Mouse (Mus musculus): ENCODE data around the gene Strn.

Gene Strn

DNA sequence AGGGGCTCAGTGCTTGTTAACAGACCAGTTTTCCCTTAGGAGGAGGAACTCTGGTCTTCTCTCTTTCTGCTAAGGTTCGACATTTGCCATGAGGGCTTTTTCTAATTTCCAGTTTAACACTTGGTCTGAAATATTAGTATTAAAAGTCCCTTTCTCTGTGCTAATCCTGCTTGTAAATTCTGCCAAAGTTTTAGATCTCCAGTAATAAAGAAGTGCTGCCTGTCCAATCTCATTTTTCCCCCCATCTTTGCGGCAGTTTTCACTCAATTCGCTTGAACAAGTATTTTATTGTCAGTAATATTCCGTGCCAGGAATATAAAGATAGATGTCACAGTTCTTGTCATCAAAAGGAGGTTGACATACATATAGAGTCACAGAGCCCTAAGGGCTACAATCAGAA is at the start of gene Strn:
Strn (minus strand) TSS at position 101 of the 400 bp plus-strand sequence.
- DNase-seq (ENCODE audit: extremely low spot score) = no peak

GRCm38 (mm10) chr17:78778765-78779164 is 41.8 kb upstream of the Strn start:
- DNase-seq (ENCODE audit: extremely low spot score) = no peak

GRCm38 (mm10) chr17:78772317-78772716 is 35.3 kb upstream of the Strn start:
- DNase-seq (ENCODE audit: extremely low spot score) = no peak

GRCm38 (mm10) chr17:78770932-78771331 is 33.9 kb upstream of the Strn start:
- DNase-seq (ENCODE audit: extremely low spot score) = no peak

DNA sequence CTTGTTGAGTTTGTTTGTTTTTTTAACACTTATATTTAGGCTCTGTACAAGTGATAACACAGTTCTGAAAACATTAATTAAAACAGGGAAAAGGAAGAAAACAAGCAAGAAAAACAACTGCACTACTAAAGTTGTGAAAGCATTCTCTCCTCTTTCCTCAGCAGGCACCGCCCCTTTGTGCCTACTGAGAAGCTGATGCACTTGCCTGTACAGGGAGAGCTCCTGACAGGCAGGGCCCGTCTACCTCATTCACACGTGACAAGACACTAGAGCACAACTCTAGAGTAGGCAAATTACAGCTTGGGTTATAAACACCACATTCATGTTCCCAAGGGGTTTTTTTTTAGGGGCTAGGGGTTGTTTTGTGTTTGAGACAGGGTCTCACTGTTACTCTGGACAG is 32.3 kb upstream of the Strn start:
- DNase-seq (ENCODE audit: extremely low spot score) = no peak

- no peak for DNase-seq (ENCODE audit: extremely low spot score)
Measured at GRCm38 (mm10) chr17:78768937-78769336, 31.9 kb upstream of the Strn start.

DNA sequence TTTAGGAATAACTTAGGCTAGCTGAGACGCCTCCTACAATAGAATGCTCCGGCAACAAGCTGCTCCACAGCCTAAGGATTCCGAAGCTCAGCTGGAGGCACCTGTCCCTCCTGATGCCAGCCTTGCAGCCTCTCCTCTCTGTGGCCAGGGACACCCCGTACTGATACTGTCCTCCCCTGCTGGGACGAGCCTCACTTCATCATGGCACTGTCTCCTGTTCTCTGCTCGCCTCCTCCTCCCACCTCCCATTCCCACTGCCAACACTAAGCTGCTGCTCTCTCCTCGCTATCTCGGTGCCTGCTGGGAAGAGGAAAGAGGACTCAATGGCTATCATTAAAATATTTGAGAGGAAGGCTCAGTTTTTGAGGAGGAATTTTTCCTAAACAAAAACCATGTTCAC is 30.6 kb upstream of the Strn start:
- no peak for DNase-seq (ENCODE audit: extremely low spot score)

DNA sequence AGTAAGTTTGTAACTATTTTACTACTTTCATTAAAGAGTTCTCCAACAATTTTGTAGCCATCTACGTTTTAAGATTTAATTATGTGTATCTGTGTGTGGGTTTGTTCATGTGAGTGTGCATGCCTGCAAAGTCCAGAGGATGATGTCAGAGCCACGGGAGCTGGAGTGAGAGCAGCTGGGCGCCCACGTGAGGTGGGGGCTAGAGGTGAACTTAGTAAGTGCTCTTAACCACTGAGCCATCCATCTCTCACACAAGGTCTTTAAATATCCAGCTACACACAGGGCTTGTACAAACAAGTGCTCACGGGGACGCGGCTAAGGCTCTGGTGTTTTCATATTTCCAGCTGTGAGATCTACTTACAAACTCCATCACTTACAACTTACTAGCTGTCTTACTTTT is 29.1 kb upstream of the Strn start:
- DNase-seq (ENCODE audit: extremely low spot score) = no peak

GRCm38 (mm10) chr17:78763272-78763671 is 26.3 kb upstream of the Strn start:
- no peak for DNase-seq (ENCODE audit: extremely low spot score)

GRCm38 (mm10) chr17:78752938-78753655 is 16.1 kb upstream of the Strn start:
- DNase-seq (ENCODE audit: extremely low spot score) = no peak

DNA sequence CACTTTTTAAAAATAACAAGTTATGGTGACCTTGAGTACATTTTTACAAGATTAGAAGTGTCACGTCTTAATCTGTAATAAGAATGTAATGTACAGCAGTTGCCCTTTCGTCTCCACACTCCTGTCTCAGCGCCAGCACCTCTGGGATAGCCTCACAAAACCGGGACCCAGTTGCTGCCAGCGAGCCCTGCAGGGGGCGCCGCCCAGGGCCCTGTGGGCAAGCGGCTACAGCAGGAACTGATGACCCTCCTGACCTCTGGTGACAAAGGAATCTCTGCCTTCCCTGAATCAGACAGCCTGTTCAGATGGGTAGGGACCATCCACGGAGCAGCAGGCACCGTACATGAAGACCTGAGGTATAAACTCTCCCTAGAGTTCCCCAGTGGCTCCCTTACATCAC is 15.1 kb upstream of the Strn start:
- DNase-seq (ENCODE audit: extremely low spot score) = no peak

GRCm38 (mm10) chr17:78748440-78748839 is 11.4 kb upstream of the Strn start:
- DNase-seq (ENCODE audit: extremely low spot score) = no peak

GRCm38 (mm10) chr17:78738416-78738815 is 1.4 kb upstream of the Strn start:
- no peak for DNase-seq (ENCODE audit: extremely low spot score)

GRCm38 (mm10) chr17:78737771-78738170 is 775 bp upstream of the Strn start:
- no peak for DNase-seq (ENCODE audit: extremely low spot score)

GRCm38 (mm10) chr17:78736473-78736988 is 465 bp downstream of the Strn start:
- peak; percentile 99 for DNase-seq (ENCODE audit: extremely low spot score)

GRCm38 (mm10) chr17:78735731-78736472 is 1.1 kb downstream of the Strn start:
- DNase-seq (ENCODE audit: extremely low spot score) = no peak

DNA sequence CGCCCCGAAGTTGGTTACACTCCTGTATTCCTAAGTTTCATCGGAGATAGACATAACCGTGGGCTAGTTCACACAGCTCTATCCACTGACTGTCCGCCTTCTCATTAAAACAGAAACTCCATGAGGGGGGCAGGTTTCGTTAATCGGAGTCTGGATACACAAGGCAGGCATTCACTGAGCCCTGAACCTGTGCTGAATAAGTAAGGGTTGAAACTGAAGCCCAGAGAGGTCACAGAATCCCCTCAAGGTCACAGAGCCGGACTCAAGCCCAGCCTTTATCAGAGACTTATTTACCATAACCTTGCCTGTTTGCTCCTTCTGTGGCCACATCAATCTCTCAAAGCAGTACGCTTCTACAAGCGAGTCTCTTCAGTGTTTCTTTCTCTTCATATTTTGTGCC is 2.2 kb downstream of the Strn start:
- no peak for DNase-seq (ENCODE audit: extremely low spot score)

DNA sequence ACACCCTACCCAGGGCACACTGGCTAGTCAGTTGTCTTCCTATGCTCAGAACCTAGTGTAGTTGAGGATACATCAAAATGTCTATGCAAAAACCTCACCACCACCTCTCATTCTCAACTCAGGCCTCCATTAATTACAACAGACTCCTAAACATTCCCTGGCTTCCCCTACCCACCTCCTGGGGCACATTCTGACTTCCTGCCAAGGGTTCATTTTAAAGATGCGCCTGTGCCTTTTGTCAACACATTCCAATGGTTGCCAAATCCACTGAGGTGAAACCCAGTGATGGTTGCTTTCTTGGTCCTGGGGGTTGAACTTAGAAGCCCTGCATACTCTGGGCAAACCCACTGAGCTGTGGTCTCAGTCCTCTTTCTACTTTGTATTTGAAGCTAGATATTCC is 4.9 kb downstream of the Strn start:
- DNase-seq (ENCODE audit: extremely low spot score) = no peak

DNA sequence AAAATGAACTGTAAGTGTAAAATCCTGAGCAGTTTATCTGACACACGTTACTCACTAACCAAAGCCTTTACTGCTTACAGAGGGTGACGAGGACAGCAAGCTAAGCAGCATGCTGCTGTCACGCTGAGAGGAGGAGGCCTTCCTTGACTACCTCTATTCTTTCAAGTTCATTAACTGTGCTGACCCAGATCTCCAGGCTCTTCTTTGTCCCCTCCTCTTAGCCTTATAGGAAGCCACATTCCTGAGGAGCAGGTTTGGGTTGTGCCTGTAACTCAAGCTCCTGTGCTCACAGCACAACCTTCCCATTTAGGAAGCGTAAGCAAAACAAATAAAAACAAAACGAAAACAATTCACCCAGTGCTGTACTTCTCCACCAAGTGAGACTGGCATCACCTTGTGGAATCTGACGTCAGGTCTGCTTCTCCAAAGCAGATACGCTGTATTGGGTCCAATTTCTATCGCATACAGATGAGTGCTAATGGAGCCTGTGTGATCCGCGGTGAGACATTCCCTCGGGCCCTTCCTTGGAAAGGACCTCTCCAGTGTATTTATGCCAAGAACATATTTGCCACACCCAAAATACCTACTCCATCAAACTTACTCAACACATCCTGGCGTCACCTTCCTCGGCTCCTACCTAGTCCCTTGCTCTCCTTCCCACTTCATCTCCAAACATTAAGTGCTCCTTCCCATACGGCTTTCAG is 10.1 kb downstream of the Strn start:
- no peak for DNase-seq (ENCODE audit: extremely low spot score)

DNA sequence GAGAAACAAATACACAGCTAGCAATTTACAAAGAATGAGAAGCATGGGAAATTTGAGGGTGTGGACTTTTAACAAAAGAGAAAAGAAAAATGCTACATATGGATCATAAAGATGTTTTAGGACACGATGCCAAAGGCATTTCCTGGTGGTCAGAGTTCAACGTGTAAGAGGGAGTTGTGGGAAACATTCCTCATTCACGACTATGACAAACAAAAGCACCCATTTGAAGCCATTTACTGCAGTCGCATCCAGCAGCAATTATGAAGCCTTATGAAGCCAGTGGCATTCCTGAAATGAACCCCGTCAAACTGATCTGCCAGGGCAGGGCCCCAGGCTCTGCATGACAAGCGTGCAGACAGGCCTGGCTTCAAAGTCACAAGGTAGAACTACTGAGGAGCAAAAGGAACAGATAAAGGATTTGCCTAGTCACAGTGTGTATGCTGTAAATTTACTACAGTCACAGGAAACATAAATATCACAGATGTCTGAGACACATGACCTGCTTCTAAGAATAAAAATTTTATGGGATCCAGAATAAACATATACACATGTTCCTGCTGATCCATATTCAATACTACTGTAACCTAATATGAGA is 12.4 kb downstream of the Strn start:
- DNase-seq (ENCODE audit: extremely low spot score) = no peak

GRCm38 (mm10) chr17:78721690-78722089 is 15.3 kb downstream of the Strn start:
- DNase-seq (ENCODE audit: extremely low spot score) = no peak

DNA sequence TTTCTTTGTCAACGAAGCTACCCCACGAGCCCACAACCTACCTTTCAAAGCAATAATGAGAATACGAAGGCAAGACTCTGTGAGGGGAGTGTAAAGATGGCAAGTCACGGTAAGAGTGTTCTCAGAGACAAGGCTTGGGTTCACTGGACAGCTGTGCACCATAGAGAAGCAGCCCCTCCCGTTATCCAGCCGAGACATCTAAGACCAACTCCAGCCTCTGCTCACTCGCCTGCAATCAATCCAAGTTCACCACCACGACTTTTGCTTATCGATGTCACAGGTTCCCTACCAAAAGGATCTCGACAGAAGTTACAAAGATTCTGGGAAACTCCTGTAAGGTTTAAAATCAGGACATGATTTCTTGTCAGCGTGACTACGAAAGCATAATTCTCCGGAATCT is 17.9 kb downstream of the Strn start:
- no peak for DNase-seq (ENCODE audit: extremely low spot score)

All from embryo, embryonic 9.5 days (tissue).